Mouse (Mus musculus) cerebellum, postnatal 25 days (tissue): ENCODE data around the gene Angel1.

ENCODE experiments used
- DNase-seq, 2 experiments: peaks; one replicate each; pipeline ENCODE4 v3.0.0; 2021; ENCODE audit warnings: mixed read lengths in 2 of 2

The Angel1 gene

DNA sequence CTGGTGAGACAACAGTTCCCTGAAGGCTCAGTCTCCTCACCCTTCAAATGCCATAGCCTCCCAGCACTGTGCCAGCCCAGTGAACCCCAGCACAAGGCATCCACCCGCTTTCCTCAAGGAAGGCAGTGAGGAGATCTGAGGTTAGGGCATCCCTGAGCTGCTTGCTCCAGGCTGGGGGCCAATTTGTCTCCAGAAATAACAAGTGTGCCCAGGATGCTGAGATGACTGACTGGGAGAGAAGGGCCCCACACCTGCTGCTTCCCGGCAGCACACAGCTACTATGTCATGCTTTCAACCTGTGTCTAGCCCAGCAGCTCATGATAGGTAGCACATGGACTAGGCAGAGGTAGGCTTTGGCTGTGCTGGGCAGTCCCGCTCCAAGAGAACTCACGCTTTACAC, 24.8 kb downstream of the Angel1 start:
- peak; percentile 64 to 70 for DNase-seq

DNA sequence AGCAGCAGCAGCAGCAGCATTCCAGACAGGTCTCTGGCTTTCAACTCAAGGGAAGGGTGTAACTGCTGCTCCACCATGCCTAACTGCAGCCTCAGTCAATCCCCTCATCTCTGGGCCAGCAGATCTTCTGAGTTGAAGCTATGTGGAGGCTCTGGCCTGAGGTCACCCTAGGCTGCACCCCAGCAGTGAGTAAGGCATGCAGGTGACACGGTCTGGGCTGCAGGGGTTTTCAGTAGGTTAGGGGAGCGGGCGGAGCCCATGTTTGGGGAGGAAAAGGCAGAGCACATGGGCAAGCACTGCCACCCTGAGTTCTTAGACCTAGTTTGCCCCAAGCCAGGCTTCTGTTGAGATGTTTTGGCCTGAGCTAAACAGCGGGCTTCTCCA, 25.3 kb downstream of the Angel1 start:
- peak; percentile 38 to 52 for DNase-seq

DNA sequence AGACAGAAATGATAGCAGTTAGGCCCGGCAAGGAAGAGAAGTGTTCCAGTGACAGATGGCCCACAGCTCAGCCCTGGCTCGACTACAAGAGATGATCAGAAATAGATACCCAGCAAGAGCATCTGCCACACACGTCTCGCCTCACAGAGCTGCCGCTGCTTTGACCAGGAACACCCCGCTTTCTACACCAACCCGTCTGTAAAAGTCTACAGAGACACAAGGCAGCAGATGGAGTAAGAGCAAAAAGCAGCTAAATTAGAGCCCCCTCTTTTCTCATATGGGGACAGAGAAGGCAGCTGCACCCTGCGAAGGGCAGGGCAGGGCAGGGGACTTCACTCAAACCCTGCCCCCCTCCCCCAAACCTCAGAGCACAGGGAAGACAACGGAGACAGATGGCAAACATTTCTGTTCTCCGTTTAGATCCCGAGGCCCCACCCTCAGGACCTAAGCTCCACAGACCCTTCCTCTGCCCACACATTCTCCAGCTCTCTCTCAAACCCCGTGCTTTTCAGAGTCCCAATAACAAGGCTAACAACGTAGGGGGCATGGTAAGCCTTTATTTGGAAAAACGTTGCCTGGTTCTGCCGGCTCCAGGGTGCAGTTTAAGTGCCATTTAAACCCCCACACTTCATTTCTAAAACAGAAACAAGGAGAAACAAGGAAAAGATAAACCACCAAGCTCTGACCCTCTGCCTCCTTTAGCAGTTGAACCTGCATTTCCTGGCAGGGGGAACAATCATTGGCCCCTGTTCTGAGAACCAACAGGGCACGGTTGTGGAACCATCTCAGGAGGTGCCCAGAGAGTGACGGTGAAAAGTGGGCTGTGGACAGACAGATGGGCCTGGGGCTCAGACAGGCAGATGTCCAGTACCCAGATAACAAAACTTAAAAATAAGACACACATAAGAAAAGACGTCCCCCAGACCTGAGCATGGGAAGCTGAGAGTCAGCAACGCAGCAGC, 26.0 kb downstream of the Angel1 start:
- DNase-seq = peak; percentile 90 to 91

DNA sequence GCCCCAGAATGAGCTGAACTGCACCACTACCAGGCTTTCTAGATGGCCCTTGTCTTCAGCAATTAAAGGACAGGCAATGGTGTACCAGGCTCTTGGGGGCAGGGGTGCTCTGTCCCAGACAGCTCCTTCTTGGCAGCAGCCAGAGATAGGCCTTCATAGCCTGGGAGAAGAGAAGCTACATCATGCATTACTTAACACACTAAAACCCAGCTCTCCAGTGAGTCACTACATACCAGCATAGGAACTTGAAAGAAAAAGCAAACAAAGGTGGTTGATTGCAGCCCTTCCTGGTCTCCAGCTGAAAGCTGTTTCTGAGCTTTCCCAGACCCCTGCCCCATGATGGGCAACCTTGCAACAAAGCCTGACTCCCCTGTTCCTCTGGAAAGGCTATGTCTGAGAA, 27.7 kb downstream of the Angel1 start:
- DNase-seq = no peak

DNA sequence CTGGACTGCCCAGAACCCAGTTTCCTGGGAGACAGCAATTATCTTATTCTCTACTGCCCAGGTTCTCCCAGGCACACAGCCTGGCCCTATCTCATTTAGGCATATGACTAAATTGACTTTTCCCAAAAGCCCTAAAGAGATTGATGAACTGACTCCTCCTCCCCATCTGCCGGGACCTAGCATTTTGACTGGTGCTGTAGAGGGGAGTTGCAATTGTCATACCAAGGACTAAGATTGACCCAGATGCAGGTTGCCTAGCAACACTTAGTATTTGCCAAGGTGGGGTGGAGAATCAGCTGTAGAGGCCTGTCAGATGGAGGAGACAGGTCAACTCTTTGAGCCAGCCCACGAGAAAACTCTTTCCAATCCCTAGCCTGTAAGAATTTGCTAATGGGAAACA, 28.3 kb downstream of the Angel1 start:
- peak; percentile 27 to 34 for DNase-seq

DNA sequence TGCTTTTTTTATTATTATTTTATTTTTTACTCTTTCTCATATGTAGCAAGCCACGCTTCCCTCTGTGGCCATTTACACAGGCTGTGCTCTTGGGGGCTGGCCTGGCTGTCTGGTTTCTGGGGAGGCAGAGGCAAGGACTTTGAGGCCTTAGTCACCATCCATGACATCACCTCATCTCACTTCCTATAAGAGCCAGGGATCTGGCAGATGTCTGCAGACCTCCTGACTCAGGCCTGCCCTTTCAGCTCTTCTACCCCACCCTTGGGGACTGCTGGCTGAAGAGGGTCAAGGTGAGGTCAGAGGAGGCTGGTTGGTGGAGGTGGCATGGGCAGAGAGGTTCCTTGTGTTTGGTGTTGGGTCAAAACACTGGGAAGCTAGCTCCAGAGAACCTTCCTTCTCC, 31.8 kb downstream of the Angel1 start:
- peak in 1 of 2 experiments; percentile 14 for DNase-seq

DNA sequence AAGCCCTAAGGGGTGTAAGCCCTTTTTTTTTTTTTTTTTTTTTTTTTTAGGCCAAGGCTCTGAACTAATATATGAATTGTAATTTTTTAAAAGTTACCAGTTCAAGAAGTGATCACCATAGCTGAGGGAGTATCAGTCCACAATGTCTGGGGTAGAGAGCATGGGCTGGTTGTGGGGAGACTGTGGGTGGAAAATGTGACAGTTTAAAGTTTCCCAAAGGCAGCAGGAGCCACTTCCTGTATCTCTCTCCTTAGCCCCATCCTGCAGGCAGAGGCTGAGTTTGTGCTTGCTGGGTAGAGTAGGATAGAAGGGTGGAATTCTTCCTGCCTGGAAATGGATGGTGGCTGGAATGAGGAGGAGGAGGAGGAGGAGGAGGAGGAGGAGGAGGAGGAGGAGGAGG, 32.9 kb downstream of the Angel1 start:
- DNase-seq = no peak

DNA sequence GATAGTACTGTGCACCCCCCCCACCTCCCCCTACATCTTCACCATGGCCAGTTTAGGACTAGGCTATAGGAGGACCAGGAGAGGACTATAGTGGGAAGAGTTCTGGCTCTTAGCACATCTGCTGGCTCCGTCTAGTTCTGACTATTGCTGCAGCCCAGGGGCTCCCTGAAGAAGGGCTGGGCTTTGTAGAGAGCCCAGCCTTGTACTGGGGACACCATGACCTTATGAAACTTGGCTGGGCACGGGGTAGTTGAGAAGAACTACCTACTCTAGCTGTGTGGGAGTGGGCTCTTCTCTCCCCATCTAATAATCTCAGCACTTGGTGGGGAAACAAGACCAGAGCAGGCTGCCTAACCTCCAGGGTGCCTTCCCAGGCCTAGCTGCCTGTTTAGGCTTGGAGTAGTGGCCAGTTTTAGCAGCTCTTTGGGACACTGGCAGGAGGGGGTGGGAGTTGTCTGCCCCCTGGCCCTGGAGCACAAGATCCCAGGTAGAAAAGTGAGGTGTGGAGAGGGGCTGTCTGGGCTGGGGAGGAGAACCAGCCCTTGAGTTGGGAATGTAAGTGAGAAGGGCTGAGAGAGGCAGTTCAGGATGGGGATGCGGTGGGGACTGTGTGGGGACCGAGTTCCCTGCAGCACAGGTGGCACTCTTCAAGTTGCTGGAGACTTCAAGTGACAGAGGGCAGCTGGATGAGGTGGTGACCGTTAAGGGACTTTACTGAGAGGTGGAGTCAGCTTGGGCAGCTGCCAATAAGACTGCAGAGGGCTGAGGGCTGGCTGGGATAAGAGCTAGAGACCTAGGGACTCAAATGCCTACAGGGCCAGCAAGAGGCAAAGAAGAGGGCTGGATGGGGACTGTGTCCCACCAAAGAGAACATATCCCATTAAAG, 33.5 kb downstream of the Angel1 start:
- DNase-seq = peak in 1 of 2 experiments; percentile 42

DNA sequence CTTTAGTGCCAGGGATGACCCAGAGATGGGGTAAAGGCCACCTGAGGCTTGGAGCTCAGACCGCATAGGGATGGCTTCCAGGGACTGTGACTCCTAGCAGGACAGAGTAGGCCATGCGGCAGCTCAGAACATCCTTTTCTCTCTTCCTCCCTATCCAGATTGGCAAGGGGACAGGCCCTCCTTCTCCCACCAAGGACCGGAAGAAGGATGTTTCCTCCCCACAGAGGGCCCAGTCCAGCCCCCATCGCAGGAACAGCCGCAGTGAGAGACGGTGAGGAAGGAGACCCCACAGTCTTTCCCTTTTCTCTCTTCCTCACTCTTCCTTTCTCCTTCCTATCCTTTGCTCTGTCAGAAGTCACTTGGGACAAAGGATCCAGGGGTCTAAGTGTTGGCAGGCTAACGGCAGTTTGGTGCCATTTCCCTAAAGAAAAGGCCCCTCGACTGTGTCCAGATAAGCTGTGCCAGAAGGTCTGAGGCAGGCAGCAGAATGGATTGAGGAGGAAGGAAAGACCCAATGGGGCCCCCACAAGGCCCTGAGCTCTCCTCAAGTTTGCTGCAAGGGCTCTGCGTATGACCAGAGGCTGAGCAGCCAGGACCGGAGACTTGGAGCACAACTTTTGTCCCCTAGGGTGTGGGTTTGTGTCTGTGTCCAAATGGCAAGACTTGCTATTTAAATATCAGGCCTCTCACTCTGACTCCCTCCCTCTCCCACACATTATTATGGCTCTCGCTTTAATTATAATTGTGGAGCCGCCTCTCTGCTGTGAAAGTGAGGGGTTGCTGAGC, 35.4 kb downstream of the Angel1 start:
- DNase-seq = peak in 1 of 2 experiments; percentile 25

DNA sequence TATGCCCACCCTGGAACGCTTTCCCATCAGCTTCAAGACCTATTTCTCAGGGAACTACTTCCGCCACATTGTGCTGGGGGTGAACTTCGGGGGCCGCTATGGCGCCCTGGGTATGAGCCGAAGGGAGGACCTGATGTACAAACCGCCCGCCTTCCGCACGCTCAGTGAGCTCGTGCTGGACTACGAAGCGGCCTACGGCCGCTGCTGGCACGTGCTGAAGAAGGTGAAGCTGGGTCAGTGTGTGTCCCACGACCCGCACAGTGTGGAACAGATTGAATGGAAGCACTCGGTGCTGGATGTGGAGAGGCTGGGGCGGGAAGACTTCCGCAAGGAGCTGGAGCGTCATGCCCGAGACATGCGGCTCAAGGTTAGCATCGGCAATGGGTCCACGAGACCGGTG, 37.3 kb downstream of the Angel1 start:
- DNase-seq = peak in 1 of 2 experiments; percentile 19

DNA sequence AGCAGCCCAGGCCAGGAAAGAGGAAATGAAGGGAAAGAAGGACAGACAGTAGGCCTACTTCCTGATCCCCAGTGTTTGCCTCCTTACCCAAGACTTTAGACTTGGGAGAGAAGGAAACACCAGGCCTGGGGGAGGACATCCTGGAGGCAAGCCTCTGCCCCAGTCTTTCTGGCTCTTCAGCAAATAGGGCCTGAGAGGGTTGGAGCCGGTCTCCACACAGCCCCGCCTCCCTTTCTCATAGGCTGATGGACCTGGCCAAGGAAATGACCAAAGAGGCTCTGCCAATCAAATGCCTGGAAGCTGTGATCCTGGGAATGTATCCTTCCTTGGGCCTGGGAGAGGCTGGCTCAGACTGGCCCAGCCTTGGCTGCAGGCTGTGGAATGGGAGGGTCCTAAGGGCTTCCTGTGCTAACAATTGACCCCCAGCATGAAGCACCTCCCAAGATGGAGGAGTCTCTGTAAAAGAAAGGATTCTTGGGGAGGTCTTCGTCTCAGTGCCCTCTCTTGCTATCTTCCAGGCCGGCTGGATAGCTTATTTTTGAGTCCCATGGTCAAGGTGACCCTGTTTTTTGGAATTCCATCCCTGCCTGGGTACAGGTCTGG, 38.2 kb downstream of the Angel1 start:
- peak; percentile 38 to 46 for DNase-seq

DNA sequence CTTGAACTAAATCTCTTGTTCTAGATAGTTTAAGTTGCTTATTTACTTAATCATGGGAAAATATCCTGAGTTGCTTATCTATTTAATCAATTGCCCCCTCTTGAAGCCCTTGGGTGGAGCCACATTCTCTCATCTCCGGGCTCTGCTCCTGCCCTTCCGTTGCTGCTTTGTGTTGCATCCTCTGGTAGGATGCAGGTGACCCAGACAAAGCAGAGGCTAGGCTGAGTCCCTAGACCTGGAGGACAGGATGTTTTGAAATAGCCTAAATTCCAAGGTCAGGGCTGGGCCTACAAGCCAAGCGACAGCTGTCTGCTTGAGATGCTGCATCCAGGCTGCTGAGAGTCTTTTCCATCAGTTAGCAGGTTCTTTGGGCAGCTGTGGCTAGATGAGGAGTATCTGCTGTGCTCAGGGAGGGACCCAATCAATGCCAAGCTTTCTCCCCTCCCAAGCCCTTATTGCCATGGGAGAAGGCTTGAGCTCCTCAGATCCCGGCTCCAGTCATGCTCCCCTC, 38.8 kb downstream of the Angel1 start:
- DNase-seq = peak; percentile 16 to 18

DNA sequence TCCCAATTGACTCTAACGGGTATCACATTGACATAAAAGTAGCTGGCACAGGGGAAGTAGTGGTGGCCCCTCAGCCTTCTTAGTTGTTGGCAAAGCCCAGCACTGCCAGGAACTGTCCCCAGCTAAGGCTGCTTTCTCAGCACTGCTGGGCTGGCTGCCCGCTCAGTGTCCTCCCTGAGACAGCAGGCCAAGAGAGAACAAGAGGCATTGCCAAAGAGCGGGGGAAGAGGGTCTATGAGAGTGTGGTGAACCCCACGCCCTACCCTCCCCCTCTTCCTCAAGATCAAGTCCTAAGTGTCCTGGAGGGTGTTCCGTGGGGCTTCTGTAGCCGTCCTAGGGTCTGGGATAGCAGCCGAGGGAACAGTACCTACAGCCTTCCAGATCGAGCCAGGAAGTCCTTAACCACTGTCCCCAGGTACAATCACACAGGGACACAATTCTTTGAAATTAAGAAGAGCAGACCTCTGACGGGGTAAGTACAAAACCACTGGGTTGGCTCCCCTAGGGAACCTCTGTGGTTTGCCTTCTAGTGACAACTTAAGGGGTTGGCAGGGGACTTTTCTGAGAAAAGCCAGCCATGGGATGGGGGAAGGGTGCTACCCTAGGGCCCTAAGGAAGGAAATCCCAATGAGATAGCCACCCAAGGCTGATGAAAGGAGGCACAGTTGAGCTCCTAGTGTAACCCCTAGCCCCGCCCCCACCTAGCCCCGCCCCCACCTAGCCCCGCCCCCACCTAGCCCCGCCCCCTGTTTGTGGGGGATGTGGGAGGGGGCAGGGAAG, 39.5 kb downstream of the Angel1 start:
- peak; percentile 84 to 85 for DNase-seq

DNA sequence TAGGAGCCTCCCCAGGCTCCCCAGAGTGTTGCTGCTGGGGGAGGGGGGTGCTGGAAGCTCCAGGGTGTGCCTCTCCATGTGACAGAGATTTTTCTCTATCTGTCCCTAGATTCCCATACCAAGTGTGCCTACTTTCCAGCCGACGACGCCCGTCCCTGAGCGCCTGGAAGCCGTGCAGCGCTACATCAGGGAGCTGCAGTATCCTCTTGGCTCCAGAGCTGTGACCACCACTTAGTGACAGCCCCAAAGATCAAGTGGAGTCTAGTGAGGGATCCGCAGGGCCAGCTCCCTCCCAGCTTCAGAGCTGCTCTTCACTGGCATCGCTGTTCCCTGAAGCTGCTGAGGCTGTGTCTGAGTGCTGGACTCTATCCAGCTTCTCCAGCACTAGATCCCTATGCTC, 41.0 kb downstream of the Angel1 start:
- DNase-seq = peak; percentile 54 to 58

DNA sequence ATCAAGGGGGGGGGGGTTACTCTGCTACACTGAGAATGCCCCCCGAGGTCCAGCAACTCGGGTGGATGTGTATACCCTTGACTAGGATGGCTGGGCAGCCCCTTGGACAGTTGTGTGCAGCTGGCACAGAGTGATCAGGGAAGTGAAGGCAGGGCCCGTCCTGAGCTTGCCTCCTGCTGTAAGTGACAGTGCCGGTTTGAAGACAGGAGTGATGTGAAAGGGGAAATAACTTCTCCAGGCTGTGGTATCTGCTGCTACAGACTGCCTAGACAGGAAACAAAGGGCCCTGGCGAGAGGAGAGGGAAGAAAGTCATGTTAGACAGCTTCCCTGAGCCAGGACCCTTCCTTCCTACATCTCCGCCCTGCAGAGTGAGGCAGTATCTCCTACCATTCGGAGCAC, 42.6 kb downstream of the Angel1 start:
- DNase-seq = no peak

DNA sequence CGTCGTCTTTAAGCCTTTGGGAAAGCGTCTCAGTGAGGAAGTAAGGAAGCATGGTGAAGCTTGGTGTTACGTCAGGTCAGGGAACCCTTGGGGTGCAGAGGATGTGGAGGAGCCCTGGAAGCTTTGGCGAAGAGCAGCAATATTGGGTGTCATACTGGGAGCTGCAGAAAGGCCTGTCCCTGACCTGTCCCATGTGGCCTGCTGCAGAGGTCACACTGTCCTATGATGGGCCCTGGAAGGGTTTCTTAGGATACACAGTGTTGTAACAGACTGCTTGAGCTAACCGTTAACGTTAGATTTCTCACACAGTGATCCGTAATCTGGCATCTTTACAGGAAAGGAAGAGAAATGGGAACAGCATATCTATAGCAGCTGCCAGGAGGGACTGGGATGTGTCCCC, 44.1 kb downstream of the Angel1 start:
- DNase-seq = peak; percentile 21 to 25

DNA sequence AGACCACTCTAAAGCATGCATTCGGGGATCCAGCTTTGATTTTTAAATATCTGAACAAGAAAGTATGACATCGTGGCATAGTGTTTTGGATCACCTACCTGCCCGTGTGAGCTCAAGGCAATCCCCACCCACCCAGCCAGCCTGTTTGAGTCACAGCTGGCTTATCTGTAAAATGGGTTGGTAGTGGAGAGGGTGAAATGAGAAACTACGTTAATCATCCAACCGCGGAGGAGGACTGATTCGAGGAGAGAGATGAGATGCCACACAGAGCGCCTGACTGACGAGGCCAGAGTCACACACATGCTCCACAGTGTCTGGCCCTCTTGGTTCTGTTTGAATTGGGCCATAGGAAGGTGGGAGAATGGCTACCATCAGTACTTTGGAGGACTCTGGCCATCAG, 44.6 kb downstream of the Angel1 start:
- peak; percentile 22 to 34 for DNase-seq

DNA sequence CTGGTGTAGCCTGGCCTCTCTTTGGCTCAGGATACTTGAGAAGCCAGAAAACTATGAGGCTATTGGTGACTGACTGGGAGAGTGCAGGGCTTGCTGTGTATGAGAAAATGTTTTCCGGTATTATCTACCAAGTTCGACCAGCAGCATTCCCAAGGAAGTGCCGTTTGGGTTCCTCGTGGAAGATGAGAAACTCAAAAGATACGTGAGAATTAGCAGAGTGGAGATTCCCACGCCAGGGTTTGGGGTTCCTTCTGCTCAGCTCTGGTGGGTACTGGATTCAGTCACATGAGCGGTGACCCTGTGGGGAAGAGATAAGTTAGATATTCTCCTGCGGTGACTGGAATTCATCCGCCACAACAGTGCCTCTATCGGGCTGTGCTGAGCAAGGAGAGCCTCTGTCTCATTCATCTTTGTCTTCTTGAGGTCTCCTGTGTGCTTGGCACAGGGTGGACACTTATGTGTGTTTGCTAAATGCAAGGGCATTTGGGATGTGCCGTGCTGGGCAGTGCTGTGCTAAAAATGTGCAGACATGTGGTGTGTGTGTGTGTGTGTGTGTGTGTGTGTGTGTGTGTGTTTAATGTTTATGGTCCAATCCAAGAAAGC, 45.6 kb downstream of the Angel1 start:
- DNase-seq = peak; percentile 57 to 63

DNA sequence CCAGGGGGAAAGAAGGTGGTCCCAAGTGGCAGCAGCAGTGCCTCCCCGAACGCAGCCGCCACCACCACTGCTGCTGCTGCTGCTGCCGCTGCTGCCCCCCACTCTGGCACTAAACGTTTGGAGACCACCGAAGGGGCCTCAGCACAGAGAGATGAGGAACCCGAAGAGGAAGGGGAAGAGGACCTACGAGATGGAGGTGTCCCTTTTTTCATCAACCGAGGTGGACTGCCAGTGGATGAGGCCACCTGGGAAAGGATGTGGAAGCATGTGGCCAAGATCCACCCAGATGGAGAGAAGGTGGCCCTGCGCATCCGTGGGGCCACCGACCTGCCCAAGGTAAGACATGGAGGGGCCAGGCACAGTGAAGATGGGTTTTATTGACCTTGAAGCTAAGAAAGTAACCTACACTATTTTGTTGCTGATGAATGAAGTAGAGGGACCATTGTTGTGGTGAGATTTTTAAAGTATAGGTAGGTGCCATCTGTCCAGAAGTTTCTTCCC, 46.2 kb downstream of the Angel1 start:
- DNase-seq = peak; percentile 52 to 59

DNA sequence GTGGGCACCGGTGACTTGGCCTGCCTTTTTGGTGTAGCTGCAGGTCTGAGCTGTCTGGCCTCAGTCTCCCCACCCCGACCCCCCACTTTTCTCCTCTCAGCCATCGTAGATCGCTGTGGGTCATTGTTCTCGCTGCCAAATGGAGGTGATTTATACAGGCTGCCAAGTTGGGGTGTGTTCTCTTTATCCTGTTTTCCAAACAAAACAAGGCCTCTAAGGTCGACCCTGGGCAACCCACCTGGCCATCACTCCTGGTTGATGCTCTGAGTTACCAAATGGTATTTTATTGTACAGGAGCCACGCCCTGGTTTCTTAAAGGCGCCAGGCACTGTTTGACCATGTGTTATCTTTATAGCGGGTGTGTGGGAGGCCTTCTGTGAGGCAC, 46.7 kb downstream of the Angel1 start:
- peak; percentile 57 to 66 for DNase-seq
